Mouse (Mus musculus) liver, embryonic 11.5 days (tissue): ENCODE data around the gene Arid1b. TPM values are rescaled to one million over a fixed set of nuclear protein-coding genes. Genes with fewer than 3 reads are reported as not detected.
A peak's percentile ranks its signal among the peaks of the same experiment; 100 is the strongest.

ENCODE experiments used
- ATAC-seq: fragments of 200-750 bp; cut with Nextera tagmentation; replicated peaks from 2 replicates; pipeline ENCODE4 v1.8.0; 2017; ENCODE audit warnings: moderate number of reproducible peaks, mild to moderate bottlenecking, moderate TSS enrichment, moderate library complexity; ENCODE audit not compliant: low FRiP score
- DNase-seq: peaks from one replicate; pipeline ENCODE4 v3.0.0-alpha.2; 2017; ENCODE audit warnings: low spot score
- H3K27ac ChIP-seq: fragments of 300-500 bp; sonication (generic); 2 replicates; pipeline ENCODE4 v1.5.1; 2014; ENCODE audit warnings: mild to moderate bottlenecking, low read depth, low read length, control low read depth
- H3K27me3 ChIP-seq: fragments of 300-500 bp; sonication (generic); replicated peaks from 2 replicates; pipeline ENCODE4 v1.6.1; 2014; ENCODE audit warnings: low read length, mixed read lengths; ENCODE audit not compliant: control insufficient read depth, insufficient read depth
- H3K36me3 ChIP-seq: fragments of 300-500 bp; sonication (generic); 2 replicates; pipeline ENCODE4 v1.6.1; 2014; ENCODE audit warnings: mild to moderate bottlenecking, low read length, moderate library complexity, mixed read lengths; ENCODE audit not compliant: control insufficient read depth, insufficient read depth
- H3K4me1 ChIP-seq: fragments of 300-500 bp; sonication (generic); replicated peaks from 2 replicates; pipeline ENCODE4 v1.6.1; 2014; ENCODE audit warnings: low read length, mixed read lengths; ENCODE audit not compliant: control insufficient read depth, insufficient read depth
- H3K4me2 ChIP-seq: fragments of 300-500 bp; sonication (generic); 2 replicates; pipeline ENCODE4 v1.6.1; 2014; ENCODE audit warnings: mild to moderate bottlenecking, control low read depth, moderate library complexity
- H3K4me3 ChIP-seq: fragments of 300-500 bp; sonication (generic); 2 replicates; pipeline ENCODE4 v1.5.1; 2014; ENCODE audit warnings: low read depth, low read length, control low read depth
- H3K9ac ChIP-seq: fragments of 300-500 bp; sonication (generic); 2 replicates; pipeline ENCODE4 v1.6.1; 2014; ENCODE audit warnings: low read depth, low read length, control low read depth
- H3K9me3 ChIP-seq: fragments of 300-500 bp; sonication (generic); 2 replicates; pipeline ENCODE4 v1.6.1; 2016; ENCODE audit warnings: low read length, inconsistent platforms, mixed read lengths; ENCODE audit not compliant: control insufficient read depth
- WGBS: fragments of 180-500 bp; shearing (Covaris S2); extraction: QIAGEN DNeasy Blood & Tissue Kit; methylation state at CpG from one replicate; pipeline ENCODE4 v1.1.7; 2014; 5-methylcytosine and 5-hydroxymethylcytosine counted together
- polyA plus RNA-seq: library from polyadenylated mRNA; unstranded; fragments of >200 nt; fragmentation: Nextera tagmentation; extraction: Ambion mirVana; gene quantifications from 2 replicates; pipeline ENCODE4 v1.2.1, GENCODE M21; 2014

Gene Arid1b
- polyA plus RNA-seq, 1 experiment from 2014 or later: 9.1 TPM

DNA sequence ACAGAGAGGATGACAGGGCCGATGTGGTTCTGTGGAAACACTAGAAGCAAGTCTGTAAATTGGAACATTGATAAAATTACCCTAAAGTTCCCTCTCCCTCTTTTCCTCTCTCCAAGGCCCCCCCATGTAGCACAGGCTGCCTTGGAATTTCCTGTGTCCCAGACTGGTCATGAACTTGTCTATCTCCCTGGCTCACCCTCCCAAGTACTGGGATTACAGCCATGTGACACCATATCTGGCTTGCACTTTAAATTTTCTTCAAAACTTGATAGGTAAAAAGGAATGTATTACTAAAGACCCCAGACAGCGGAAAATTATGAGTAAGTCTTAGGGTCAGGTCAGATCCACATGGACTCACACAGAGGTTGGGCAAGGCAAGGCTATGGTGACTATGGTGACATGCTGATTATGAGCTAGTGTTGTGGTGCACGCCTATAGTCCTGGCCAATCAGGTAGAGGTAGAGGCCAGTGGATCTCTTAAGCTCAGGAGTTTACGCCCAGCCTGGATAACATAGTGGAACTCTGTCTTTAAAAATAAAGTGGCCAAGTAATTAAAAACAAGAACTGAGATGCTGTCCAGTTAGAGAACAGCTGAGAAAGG lies 185.9 kb downstream of the Arid1b start:
- Histone ChIP-seq H3K9ac (no peak overlapping the region), H3K4me1 (0 out of 2 replicates have a peak, but pooled peaks cover 5% of the 10 kb centered on the region)
- ATAC-seq: peak; percentile 87

GRCm38 (mm10) chr17:5180925-5181324 lies 186.8 kb downstream of the Arid1b start:
- no peaks in the 10 kb centered on the region for H3K36me3 ChIP-seq
- 80% methylated on average over 6 of the region's 6 CpGs for WGBS
- no peaks in the 10 kb centered on the region for H3K9me3 ChIP-seq
- no peak overlapping the region for H3K4me3 ChIP-seq
- no peak for DNase-seq
- H3K4me1 ChIP-seq: 0 out of 2 replicates have a peak, but pooled peaks cover 3% of the 10 kb centered on the region
- no peak overlapping the region for H3K4me2 ChIP-seq
- ATAC-seq: no peak
- H3K27ac ChIP-seq: no peak overlapping the region
- no peaks in the 10 kb centered on the region for H3K27me3 ChIP-seq
- no peak overlapping the region for H3K9ac ChIP-seq

More for the DNA sequence above, 185.9 kb downstream of the Arid1b start:
- Histone ChIP-seq H3K9me3 (no peaks in the 10 kb centered on the region), H3K4me2 (no peak overlapping the region), H3K36me3 (no peaks in the 10 kb centered on the region), H3K4me3 (no peak overlapping the region), H3K27ac (no peak overlapping the region), H3K27me3 (no peaks in the 10 kb centered on the region)
- 80% methylated on average over 4 of the region's 4 CpGs for WGBS
- DNase-seq: no peak

DNA sequence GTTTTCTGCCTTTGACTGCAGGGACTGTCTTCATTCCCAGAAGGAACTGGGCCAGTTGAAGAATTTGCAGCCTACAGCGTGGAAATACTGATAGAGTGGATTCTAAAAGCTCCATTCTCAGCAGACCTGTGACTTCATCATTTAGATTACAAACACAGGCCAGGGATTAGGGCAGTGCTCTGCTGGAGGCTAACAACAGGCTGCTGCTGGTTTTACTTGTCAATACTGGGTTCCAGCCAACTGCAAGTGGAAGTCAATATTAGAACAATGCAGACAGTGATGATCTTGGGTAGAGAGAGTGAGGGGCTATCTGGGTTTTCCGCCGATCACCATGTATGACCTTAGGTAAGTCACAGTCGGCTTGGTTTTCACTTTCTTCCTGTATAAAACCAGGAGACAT lies 188.4 kb downstream of the Arid1b start:
- Histone ChIP-seq H3K36me3 (no peaks in the 10 kb centered on the region), H3K9me3 (no peaks in the 10 kb centered on the region), H3K9ac (no peak overlapping the region), H3K4me3 (no peak overlapping the region), H3K27me3 (no peaks in the 10 kb centered on the region), H3K27ac (no peak overlapping the region), H3K4me1 (peaks cover 4% of the 10 kb centered on the region; the same call in 1 of the 2 replicates), H3K4me2 (no peak overlapping the region)
- ATAC-seq: no peak
- DNase-seq: no peak
- WGBS: 70% methylated on average over 4 of the region's 4 CpGs

DNA sequence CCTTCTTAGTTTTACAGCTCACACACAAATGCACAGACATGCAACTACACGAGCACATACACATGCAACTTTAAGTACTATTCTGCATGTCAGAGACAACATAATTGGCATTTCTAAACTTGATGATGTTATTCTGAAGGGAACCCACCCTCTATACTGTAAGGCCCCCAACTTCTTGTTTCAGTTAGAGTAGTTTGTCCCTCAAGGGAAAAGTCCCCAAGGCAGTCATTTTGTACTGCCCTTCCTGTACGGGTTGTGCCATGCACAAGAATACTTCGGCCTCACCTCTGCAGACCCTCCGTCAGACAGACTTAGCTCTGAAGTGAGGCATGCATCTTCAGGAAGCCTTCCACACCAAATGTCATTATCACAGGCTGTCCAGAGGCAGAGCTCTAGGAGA lies 191.4 kb downstream of the Arid1b start:
- ATAC-seq: no peak
- Histone ChIP-seq H3K4me1 (peaks cover 8% of the 10 kb centered on the region; the same call in 1 of the 2 replicates), H3K9ac (no peak overlapping the region), H3K36me3 (no peaks in the 10 kb centered on the region), H3K27ac (no peak overlapping the region), H3K9me3 (no peaks in the 10 kb centered on the region), H3K4me3 (no peak overlapping the region), H3K4me2 (no peak overlapping the region), H3K27me3 (no peaks in the 10 kb centered on the region)
- 79% methylated on average over 4 of the region's 4 CpGs for WGBS
- no peak for DNase-seq

DNA sequence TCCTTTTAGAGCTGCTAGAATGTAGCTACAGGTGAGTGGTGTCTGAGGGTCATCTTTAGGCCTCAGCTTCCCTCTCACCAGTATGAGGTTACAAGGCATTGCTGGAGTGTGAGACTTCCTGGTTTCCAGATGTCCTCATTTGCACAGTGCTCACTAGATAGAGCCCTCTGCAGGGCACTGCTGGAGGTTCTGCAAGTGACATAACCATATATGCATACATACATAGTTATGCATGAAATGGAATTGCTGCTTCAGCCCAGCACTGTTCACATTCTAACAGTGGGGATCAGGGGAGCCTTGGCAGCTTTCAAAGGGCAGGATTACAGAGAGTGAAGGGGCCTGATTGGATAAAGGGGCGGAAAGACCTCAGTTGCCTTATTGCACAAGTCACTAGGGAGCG lies 193.4 kb downstream of the Arid1b start:
- 78% methylated on average over 2 of the region's 2 CpGs for WGBS
- Histone ChIP-seq H3K27ac (no peak overlapping the region), H3K4me1 (peaks cover 17% of the 10 kb centered on the region; the same call in 1 of the 2 replicates), H3K9ac (no peak overlapping the region), H3K4me2 (no peak overlapping the region), H3K4me3 (no peak overlapping the region), H3K27me3 (no peaks in the 10 kb centered on the region), H3K36me3 (no peaks in the 10 kb centered on the region), H3K9me3 (no peaks in the 10 kb centered on the region)
- DNase-seq (no peak), ATAC-seq (no peak)

DNA sequence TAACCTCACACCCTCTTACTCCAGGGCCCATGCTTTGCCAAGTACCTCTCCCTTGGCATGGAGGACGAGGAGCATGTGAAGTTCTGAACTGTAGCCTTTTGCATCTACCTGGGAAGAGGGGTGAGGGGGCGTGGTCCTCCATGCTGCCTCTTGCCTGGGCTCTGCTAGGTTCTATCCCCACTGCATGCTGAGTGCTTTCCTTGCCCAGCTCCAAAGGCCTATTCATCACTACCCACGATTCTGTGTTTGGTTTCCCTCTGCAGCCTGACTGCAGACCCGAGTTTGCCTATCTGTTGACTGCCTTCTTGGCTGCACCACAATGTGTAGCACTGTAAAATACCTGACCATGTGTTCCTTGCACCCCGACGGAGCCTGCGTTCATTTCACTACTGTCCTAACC lies 194.3 kb downstream of the Arid1b start:
- no peak overlapping the region for H3K4me2 ChIP-seq
- peaks cover 17% of the 10 kb centered on the region; the same call in 1 of the 2 replicates for H3K4me1 ChIP-seq
- H3K36me3 ChIP-seq: no peaks in the 10 kb centered on the region
- no peak overlapping the region for H3K27ac ChIP-seq
- no peaks in the 10 kb centered on the region for H3K27me3 ChIP-seq
- 76% methylated on average over 7 of the region's 7 CpGs for WGBS
- no peaks in the 10 kb centered on the region for H3K9me3 ChIP-seq
- no peak for ATAC-seq
- no peak overlapping the region for H3K9ac ChIP-seq
- no peak for DNase-seq
- no peak overlapping the region for H3K4me3 ChIP-seq

GRCm38 (mm10) chr17:5189551-5190351 lies 195.6 kb downstream of the Arid1b start:
- peaks cover 19% of the 10 kb centered on the region; the same call in 1 of the 2 replicates for H3K4me1 ChIP-seq
- H3K9ac ChIP-seq: peak overlapping the region; percentile 79
- peak overlapping the region; percentile 99 for H3K27ac ChIP-seq
- ATAC-seq: peak; percentile 96
- H3K36me3 ChIP-seq: no peaks in the 10 kb centered on the region
- 2% methylated on average over 40 of the region's 40 CpGs for WGBS
- H3K27me3 ChIP-seq: no peaks in the 10 kb centered on the region
- H3K9me3 ChIP-seq: no peaks in the 10 kb centered on the region
- DNase-seq: peak; percentile 91
- peak overlapping the region; percentile 59 for H3K4me3 ChIP-seq
- peak overlapping the region; percentile 78 for H3K4me2 ChIP-seq

DNA sequence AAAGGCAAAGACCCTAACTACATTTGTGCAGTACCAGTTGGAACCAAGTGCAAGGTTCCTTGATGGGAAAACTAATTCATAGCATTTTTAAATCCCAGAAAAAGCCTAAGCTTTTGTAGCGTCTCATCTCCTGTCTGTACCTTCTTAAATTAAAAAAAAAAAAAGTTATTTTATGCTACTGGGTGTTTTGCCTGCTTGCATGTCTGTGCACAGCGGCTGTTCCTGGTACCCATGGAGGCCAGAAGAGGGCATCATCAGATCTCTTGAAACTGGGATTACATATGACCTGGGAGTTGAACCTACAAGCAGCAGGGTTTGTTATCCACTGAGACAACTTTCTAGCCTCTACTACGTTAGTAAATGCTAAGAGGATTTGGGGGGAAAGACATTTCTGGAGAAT lies 196.2 kb downstream of the Arid1b start:
- Histone ChIP-seq H3K4me2 (peak overlapping the region; percentile 78), H3K36me3 (no peaks in the 10 kb centered on the region), H3K27me3 (no peaks in the 10 kb centered on the region), H3K9ac (no peak overlapping the region), H3K4me3 (peak overlapping the region; percentile 59), H3K27ac (peak overlapping the region; percentile 99), H3K9me3 (no peaks in the 10 kb centered on the region), H3K4me1 (peaks cover 19% of the 10 kb centered on the region; the same call in 1 of the 2 replicates)
- DNase-seq: no peak
- ATAC-seq: no peak
- WGBS: 33% methylated on average over 3 of the region's 3 CpGs
